Mouse (Mus musculus) ES-E14 (cell line): ENCODE measurements around the gene Pkdcc. TPM values are rescaled to one million over a fixed set of nuclear protein-coding genes. Genes with fewer than 3 reads are reported as not detected.

Experiments used
- DNase-seq: peaks from one replicate; pipeline ENCODE4 v3.0.0-alpha.2; 2013; ENCODE audit warnings: low read depth, low spot score
- H3K27ac ChIP-seq: 2 replicates; pipeline ENCODE4 v1.5.1; 2012; ENCODE audit warnings: low read depth, mild to moderate bottlenecking, low read length, moderate library complexity, mixed read lengths; ENCODE audit not compliant: poor library complexity, insufficient read depth, severe bottlenecking
- H3K36me3 ChIP-seq: 2 replicates; pipeline ENCODE4 v1.6.1; 2012; ENCODE audit warnings: mild to moderate bottlenecking, low read length, moderate library complexity, mixed read lengths; ENCODE audit not compliant: control insufficient read depth, poor library complexity, insufficient read depth, severe bottlenecking
- H3K4me1 ChIP-seq, 2 experiments: fragments of 150-350 bp in 1 of 2; sonication (generic) in 1 of 2; 2 replicates each; pipeline ENCODE4 v1.6.1; 2012; ENCODE audit warnings: low read length in 2 of 2, mild to moderate bottlenecking in 1 of 2, mixed read lengths in 1 of 2; ENCODE audit not compliant: control insufficient read depth in 2 of 2, insufficient read depth in 2 of 2, poor library complexity in 1 of 2
- H3K4me3 ChIP-seq, 2 experiments: fragments of 150-350 bp in 1 of 2; sonication (generic) in 1 of 2; 2 replicates each; pipeline ENCODE4 v1.5.1; 2012; ENCODE audit warnings: low read length in 2 of 2, low read depth in 1 of 2, mild to moderate bottlenecking in 1 of 2, mixed read lengths in 1 of 2; ENCODE audit not compliant: insufficient read depth in 1 of 2, poor library complexity in 1 of 2, severe bottlenecking in 1 of 2
- H3K9ac ChIP-seq: 2 replicates; pipeline ENCODE4 v1.6.1; 2012; ENCODE audit warnings: low read depth, mild to moderate bottlenecking, low read length, mixed read lengths; ENCODE audit not compliant: poor library complexity, insufficient read depth, severe bottlenecking
- H3K9me3 ChIP-seq: fragments of 150-350 bp; sonication (generic); 2 replicates; pipeline ENCODE4 v1.6.1; 2012; ENCODE audit warnings: low read depth, mild to moderate bottlenecking, low read length; ENCODE audit not compliant: control insufficient read depth, insufficient read depth
- CHD2 ChIP-seq: IDR thresholded peaks from 2 replicates; pipeline ENCODE4 v1.6.1; 2014; ENCODE audit warnings: mild to moderate bottlenecking, low read depth, low read length, inconsistent platforms
- HCFC1 ChIP-seq: IDR thresholded peaks from 2 replicates; pipeline ENCODE4 v1.6.1; 2012; ENCODE audit warnings: low read length, inconsistent platforms, borderline replicate concordance; ENCODE audit not compliant: insufficient read depth
- MAFK ChIP-seq: IDR thresholded peaks from 2 replicates; pipeline ENCODE4 v1.6.1; 2014; ENCODE audit warnings: mild to moderate bottlenecking, low read depth, low read length, inconsistent platforms; ENCODE audit not compliant: insufficient read depth
- ZC3H11A ChIP-seq: IDR thresholded peaks from 2 replicates; pipeline ENCODE4 v1.6.1; 2012; ENCODE audit warnings: low read depth, mild to moderate bottlenecking, inconsistent platforms, low read length, borderline replicate concordance
- ZNF384 ChIP-seq: IDR thresholded peaks from 2 replicates; pipeline ENCODE4 v1.6.1; 2012; ENCODE audit warnings: low read depth, low read length, inconsistent platforms
- in situ Hi-C, 2 experiments: fragments of 600-800 bp; cut with MboI; formaldehyde crosslinking; loops; one replicate each; pipeline ENCODE4 v1.15.1; 2025; ENCODE audit warnings: low sequenced_read_pairs in 2 of 2, inconsistent platforms in 1 of 2; ENCODE audit not compliant: unreplicated experiment in 2 of 2
- total RNA-seq: library from RNA; depleted of rRNA; stranded (reverse); fragments of 300-350 nt; gene quantifications from 2 replicates; pipeline ENCODE4 v1.2.3, GENCODE M21; 2012

The Pkdcc gene
- total RNA-seq, 1 experiment, result 39.1 TPM

DNA sequence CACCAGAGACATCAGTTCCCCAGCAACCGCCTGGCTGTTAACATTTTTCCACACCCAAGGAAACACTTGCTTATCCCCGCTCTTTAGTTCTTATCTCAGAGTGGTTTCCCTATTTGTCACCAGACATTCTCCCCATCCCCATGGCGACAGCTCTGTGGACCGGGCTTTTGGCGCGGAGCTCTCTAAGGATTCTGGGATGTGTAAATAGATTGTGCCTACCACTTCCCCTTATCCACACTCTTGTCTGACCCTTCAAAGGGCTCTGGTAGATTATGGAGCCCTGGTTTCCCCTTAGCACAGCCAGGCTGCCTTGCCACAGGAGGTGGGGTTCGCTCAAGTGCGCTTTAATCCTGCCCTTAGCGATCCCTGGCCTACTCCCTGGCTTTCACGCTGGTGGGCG lies 16.3 kb downstream of the Pkdcc start:
- DNase-seq, result no peak
- Histone ChIP-seq H3K4me3 (peak overlapping the region; percentile 23 to 27; a peak in 3 of 4 replicates), H3K9ac (peak overlapping the region; percentile 3; the same call in 1 of the 2 replicates), H3K4me1 (peaks cover 0 to 3% of the 10 kb centered on the region in 2 experiments; a peak in 1 of 4 replicates), H3K27ac (no peak overlapping the region), H3K36me3 (no peaks in the 10 kb centered on the region), H3K9me3 (no peaks in the 10 kb centered on the region)
- in situ Hi-C loops, result no loop called here
- TF ChIP-seq ZNF384 (no peak), ZC3H11A (no peak), HCFC1 (no peak), MAFK (no peak), CHD2 (no peak)

DNA sequence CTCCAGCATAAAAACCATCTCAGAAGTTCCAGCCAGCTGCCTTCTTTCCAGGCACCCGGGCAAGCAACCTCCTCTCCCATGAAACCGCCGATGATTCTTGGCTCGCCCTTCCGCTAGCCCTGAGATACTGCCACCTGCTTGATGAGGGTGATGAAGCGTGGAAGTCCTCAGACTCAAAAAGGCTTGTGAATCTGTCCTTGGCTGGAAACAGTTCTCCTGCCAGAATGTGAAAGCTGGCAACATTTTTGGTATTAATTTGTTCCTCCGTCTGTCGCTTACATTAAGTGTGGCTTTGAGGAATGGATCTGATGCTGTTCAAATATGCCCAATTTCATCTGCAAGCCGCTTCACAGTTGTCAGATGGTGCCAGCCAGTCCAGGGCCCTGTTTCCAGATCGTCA lies 20.1 kb downstream of the Pkdcc start:
- no peak for DNase-seq
- Histone ChIP-seq H3K9ac (no peak overlapping the region), H3K36me3 (no peaks in the 10 kb centered on the region), H3K27ac (no peak overlapping the region), H3K9me3 (no peaks in the 10 kb centered on the region), H3K4me3 (no peak overlapping the region), H3K4me1 (peaks cover 0 to 3% of the 10 kb centered on the region in 2 experiments; a peak in 1 of 4 replicates)
- TF ChIP-seq HCFC1, result no peak
- no peak for TF ChIP-seq ZNF384
- TF ChIP-seq MAFK, result no peak
- in situ Hi-C loops, result no loop called here

DNA sequence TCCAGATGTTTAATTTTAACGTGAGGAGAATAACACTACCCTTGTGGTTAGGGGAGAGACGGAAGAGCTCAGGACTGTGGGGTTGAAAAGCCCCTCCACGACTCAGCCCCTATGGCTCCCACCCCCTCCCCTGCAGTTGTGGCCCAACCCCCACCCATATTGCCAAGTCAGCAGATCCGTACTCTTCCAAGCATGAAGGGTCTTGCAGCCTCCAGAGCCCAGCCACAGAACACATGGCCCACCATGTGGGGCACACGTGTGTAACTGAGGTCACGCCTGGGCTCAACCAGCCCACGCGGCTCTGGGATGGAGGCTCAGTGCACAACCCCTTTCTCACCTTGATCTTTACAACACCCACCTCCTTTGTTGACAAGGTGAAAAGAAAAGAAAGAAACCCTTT lies 21.1 kb downstream of the Pkdcc start:
- Histone ChIP-seq H3K27ac (no peak overlapping the region), H3K4me1 (peaks cover 0 to 3% of the 10 kb centered on the region in 2 experiments; a peak in 1 of 4 replicates), H3K9ac (no peak overlapping the region), H3K4me3 (no peak overlapping the region), H3K9me3 (no peaks in the 10 kb centered on the region), H3K36me3 (no peaks in the 10 kb centered on the region)
- TF ChIP-seq CHD2, result no peak
- TF ChIP-seq MAFK, result 0 out of 2 replicates have a peak, but pooled peaks have one; percentile 21
- in situ Hi-C loops, result no loop called here
- no peak for DNase-seq

DNA sequence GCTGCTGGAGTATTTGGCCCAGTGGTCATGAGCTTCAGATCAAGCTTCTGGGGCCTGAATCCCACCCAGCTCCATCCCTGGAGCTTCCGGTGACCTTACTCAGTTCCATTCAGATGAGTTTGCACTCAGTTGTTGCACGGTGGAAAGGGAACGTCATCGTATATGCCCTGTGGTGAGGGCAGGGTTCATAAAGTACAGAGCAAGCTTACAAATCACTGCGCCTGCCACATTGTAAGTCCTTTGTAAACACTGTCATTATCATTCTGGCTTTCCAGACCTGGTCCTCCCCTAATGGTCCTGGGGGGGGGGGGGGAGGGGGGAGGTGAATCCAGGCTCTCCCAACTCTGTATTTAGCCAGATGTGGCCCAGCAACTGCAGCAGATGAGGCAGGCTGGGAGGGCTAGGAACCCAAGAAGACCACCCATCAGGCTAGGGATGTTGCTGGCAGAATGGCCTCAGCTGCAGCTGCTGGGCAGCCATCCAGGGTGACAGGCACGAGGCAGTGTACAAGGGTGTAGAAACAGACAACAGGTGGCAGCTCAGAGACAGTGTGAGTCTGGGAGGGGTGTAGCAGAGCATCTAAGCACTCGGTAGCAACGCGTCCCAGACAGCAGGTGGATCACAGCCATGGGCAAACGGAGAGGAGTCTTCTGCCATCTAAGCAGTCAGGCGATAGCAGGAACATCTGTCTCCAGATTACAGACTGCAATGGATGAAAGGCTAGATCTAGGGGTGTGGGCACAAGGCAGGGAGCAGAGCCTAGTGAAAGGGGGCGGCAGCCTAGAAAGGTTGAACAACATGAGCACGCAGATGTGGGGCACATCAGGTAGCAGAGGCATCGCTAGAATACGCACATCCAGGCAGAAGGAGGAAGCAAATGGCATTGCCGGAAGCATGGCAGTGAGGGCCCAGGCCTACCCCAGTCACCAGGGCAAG lies 23.3 kb downstream of the Pkdcc start:
- Histone ChIP-seq H3K4me1 (no peaks in the 10 kb centered on the region), H3K9me3 (no peaks in the 10 kb centered on the region), H3K9ac (no peak overlapping the region), H3K36me3 (no peaks in the 10 kb centered on the region), H3K4me3 (no peak overlapping the region), H3K27ac (0 out of 2 replicates have a peak overlapping the region, but pooled peaks have one; percentile 24)
- DNase-seq, result no peak
- no peak for TF ChIP-seq MAFK
- no peak for TF ChIP-seq ZC3H11A
- no peak for TF ChIP-seq HCFC1
- no peak for TF ChIP-seq CHD2
- no peak for TF ChIP-seq ZNF384
- in situ Hi-C loops, result no loop called here

DNA sequence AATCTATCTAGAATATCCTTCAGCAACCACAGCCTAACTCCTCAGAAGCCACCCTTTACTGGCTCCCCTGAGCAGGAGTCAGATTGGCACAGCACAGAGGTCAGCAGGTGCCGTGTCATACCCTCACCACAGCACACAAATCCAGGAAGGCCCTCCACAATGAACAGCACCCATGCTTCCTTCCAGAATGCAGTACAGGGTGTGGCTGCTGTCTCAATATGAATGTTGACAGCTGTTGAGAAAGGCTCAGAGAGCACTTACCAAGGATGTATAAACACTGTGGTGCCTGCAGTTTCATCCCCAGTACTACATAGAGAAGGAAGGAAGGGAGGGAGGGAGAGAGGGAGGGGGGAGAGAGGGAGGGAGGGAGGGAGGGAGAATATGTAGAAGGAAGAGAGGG lies 29.4 kb downstream of the Pkdcc start:
- Histone ChIP-seq H3K4me1 (peaks cover 0 to 9% of the 10 kb centered on the region in 2 experiments; a peak in 2 of 4 replicates), H3K9ac (no peak overlapping the region), H3K27ac (no peak overlapping the region), H3K4me3 (no peak overlapping the region), H3K9me3 (no peaks in the 10 kb centered on the region), H3K36me3 (no peaks in the 10 kb centered on the region)
- no peak for DNase-seq
- no peak for TF ChIP-seq HCFC1
- TF ChIP-seq ZNF384, result no peak
- TF ChIP-seq CHD2, result no peak
- TF ChIP-seq MAFK, result no peak
- TF ChIP-seq ZC3H11A, result no peak
- in situ Hi-C loops, result no loop called here
